8 mouse cellular contexts compared by ENCODE assay signal in the genomic region with DNA sequence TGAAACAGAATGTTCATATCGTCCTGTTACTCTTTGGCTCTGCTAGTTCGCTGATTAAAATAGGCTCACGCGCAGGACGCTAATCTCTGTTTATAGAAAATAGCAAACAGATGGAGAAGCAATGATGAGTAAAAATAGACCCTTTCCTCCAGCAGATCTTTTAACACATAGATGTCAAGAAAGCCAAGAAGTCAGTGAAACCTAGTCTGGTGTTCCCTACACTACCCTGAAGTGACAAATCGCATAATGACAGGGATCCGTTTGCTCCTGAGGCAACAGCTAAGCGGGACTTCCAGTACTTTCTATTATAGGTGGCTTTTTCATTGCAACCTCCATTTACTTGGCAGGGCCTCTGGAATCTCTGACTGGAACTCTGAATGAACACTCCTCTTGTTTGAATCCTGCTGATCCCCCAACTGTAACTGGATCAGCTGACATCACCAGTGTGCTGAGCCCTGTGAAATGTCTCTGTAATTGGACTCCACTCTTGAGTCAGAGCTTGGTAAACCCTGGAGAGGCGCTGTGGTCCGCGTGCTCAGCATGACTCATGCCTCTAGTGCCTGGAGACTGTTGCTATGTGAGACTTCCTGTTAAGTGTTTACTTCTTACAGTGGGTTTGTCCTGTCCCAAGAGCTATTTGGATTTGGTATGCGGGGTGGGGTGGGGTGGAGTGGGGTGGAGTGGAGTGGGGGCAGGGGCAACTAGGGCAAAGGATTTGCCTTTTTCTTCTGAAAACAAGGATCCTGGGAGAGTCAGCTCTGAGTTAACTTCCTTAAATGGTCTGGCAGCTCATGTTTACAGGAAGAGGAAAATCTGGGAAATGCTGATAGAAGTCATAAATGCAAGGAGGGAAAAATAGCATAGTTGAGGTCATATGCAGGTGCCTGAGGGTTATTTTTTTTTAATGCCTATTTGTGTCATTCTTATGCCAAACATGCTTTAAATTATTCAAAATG.
DNase-seq lines count a peak whose midpoint lies in the region; ATAC-seq and TF ChIP-seq lines count a peak whose summit lies in the region.

No protein-coding gene starts in this region.

- H3K27me3 ChIP-seq in Patski, result no peaks in the 10 kb centered on the region
- no peaks in the 10 kb centered on the region for H3K27me3 ChIP-seq in hindbrain, embryonic 10.5 days (ENCODE audit: insufficient read depth, poor library complexity, severe bottlenecking)
- H3K27me3 ChIP-seq in neural tube, embryonic 14.5 days (ENCODE audit: control insufficient read depth, insufficient read depth, low read length), result no peaks in the 10 kb centered on the region

- POLR2A ChIA-PET in Patski (lab: Charles Lee), result interaction anchor here (0.6 kb wide), 2 partner anchors 956 to 1787 kb away, joined by 4 to 5 read pairs; no protein-coding TSS in a partner anchor

- in situ Hi-C loops in Patski (cut with MboI; ENCODE audit: low pct_unique_long_range_greater_than_20kb), result loop anchor here (5.0 to 10.0 kb wide), 7 partner anchors 99 to 1761 kb away; no protein-coding TSS in a partner anchor

- no peaks in the 10 kb centered on the region for H3K9me3 ChIP-seq in hindbrain, embryonic 10.5 days
- H3K9me3 ChIP-seq in neural tube, embryonic 14.5 days (ENCODE audit: control insufficient read depth, low read length), result no peaks in the 10 kb centered on the region

- TF ChIP-seq CTCF in Patski (IDR thresholded peaks at IDR 0.05), result no peak
- TF ChIP-seq CTCF in lung, adult 2 months (IDR thresholded peaks at IDR 0.05; ENCODE audit: insufficient read depth, low read length), result peak; percentile 51; the same call in 1 of the 2 replicates

- TF ChIP-seq POLR2A in lung, adult 2 months (IDR thresholded peaks at IDR 0.05; ENCODE audit: borderline replicate concordance, extremely low read depth, low read depth, low read length), result 0 out of 2 replicates have a peak, but pooled peaks have one; percentile 10

- peak; percentile 97 for DNase-seq in Patski (ENCODE audit: low read depth, low spot score)
- DNase-seq in cerebellum, adult 9-10 months, result peak; percentile 30
- peak; percentile 55 to 79 for DNase-seq in frontal cortex, postnatal 10 days (ENCODE audit: low spot score in 2 of 2)
- DNase-seq in hindbrain, embryonic 10.5 days (ENCODE audit: low spot score), result peak; percentile 66
- peak; percentile 66 to 77 for DNase-seq in layer of hippocampus, adult 8-10 months (ENCODE audit: low spot score in 2 of 2)
- peak; percentile 78 for DNase-seq in lung, adult 2 months
- peak; percentile 72 to 73 for DNase-seq in urinary bladder, postnatal 4 days (ENCODE audit: low spot score in 2 of 2)

- H3K9ac ChIP-seq in neural tube, embryonic 14.5 days (replicated peaks; ENCODE audit: low read depth, low read length), result no peak overlapping the region

- no peak overlapping the region for H3K4me2 ChIP-seq in neural tube, embryonic 14.5 days (ENCODE audit: low read depth, low read length)

- no peak overlapping the region for H3K27ac ChIP-seq in hindbrain, embryonic 10.5 days
- H3K27ac ChIP-seq in neural tube, embryonic 14.5 days (ENCODE audit: low read depth, low read length), result no peak overlapping the region

- 49% methylated on average over 12 of the region's 12 CpGs for whole genome bisulfite sequencing in hindbrain, embryonic 10.5 days
- WGBS in lung, adult 2 months, result 9% methylated on average over 12 of the region's 12 CpGs
- 51% methylated on average over 12 of the region's 12 CpGs for WGBS in neural tube, embryonic 14.5 days

- ATAC-seq in Patski, result peak; percentile 100
- peak; percentile 98 for ATAC-seq in neural tube, embryonic 14.5 days (ENCODE audit: low read depth)

- CTCF ChIA-PET in Patski (lab: Charles Lee), result interaction anchor here (1.7 kb wide), 1 partner anchor 103 kb away, joined by 5 read pairs; no protein-coding TSS in a partner anchor

- H3K4me3 ChIP-seq in hindbrain, embryonic 10.5 days, result no peak overlapping the region
- H3K4me3 ChIP-seq in lung, adult 2 months (replicated peaks; ENCODE audit: extremely low read depth, low read depth, low read length), result peak overlapping the region; percentile 49
- H3K4me3 ChIP-seq in neural tube, embryonic 14.5 days (ENCODE audit: low read depth, low read length), result no peak overlapping the region

- H3K4me1 ChIP-seq in hindbrain, embryonic 10.5 days (replicated peaks), result 0 out of 2 replicates have a peak, but pooled peaks cover 7% of the 10 kb centered on the region
- H3K4me1 ChIP-seq in lung, adult 2 months (ENCODE audit: control insufficient read depth, insufficient read depth, low read length), result peaks cover 4% of the 10 kb centered on the region; the same call in 1 of the 2 replicates
- H3K4me1 ChIP-seq in neural tube, embryonic 14.5 days (ENCODE audit: control insufficient read depth, insufficient read depth, low read length), result no peaks in the 10 kb centered on the region

- H3K36me3 ChIP-seq in hindbrain, embryonic 10.5 days, result no peaks in the 10 kb centered on the region
- no peaks in the 10 kb centered on the region for H3K36me3 ChIP-seq in neural tube, embryonic 14.5 days (ENCODE audit: control insufficient read depth, insufficient read depth, low read length)

Comparison
In these comparisons a context has a peak if more than half of its experiments do, and no peak if none do; other contexts are left out.
1. DNase-seq: peak in every context shown above with its lines; median percentile 97 in Patski; 78 in lung, adult 2 months; 72 in urinary bladder, postnatal 4 days; 72 in layer of hippocampus, adult 8-10 months; 67 in frontal cortex, postnatal 10 days; 66 in hindbrain, embryonic 10.5 days; 30 in cerebellum, adult 9-10 months.